Mouse (Mus musculus) heart, embryonic 14.5 days (tissue): Measurements from ENCODE around the gene Cyp2e1. TPM values are rescaled to one million over a fixed set of nuclear protein-coding genes. Genes with fewer than 3 reads are reported as not detected.

Experiments
- ATAC-seq: fragments of 200-750 bp; cut with Nextera tagmentation; 2 replicates; pipeline ENCODE4 v1.8.0; 2017; ENCODE audit warnings: low read depth, moderate TSS enrichment; ENCODE audit not compliant: insufficient number of reproducible peaks, insufficient read depth, low FRiP score
- H3K27ac ChIP-seq, 2 experiments: fragments of 200-500 bp in 1 of 2; fragments of 300-500 bp in 1 of 2; sonication (generic) in 1 of 2; replicated peaks in 1 of 2; 2 replicates each; pipeline ENCODE4 v1.5.1; 2012 to 2014; ENCODE audit warnings: low read depth in 2 of 2, low read length in 2 of 2, control low read depth in 1 of 2, mild to moderate bottlenecking in 1 of 2, mixed read lengths in 1 of 2; ENCODE audit not compliant: control insufficient read depth in 1 of 2, insufficient read depth in 1 of 2
- H3K27me3 ChIP-seq: fragments of 300-500 bp; sonication (generic); 2 replicates; pipeline ENCODE4 v1.6.1; 2014; ENCODE audit warnings: mild to moderate bottlenecking, low read length, control low read depth; ENCODE audit not compliant: control insufficient read depth, insufficient read depth
- H3K36me3 ChIP-seq: fragments of 300-500 bp; sonication (generic); 2 replicates; pipeline ENCODE4 v1.6.1; 2014; ENCODE audit warnings: mild to moderate bottlenecking, control low read depth, low read length, mixed read lengths; ENCODE audit not compliant: control insufficient read depth, insufficient read depth
- H3K4me1 ChIP-seq, 2 experiments: fragments of 200-500 bp in 1 of 2; fragments of 300-500 bp in 1 of 2; sonication (generic) in 1 of 2; 2 replicates each; pipeline ENCODE4 v1.6.1; 2012 to 2014; ENCODE audit warnings: low read length in 2 of 2, control low read depth in 1 of 2, mixed read lengths in 1 of 2; ENCODE audit not compliant: control insufficient read depth in 2 of 2, insufficient read depth in 2 of 2
- H3K4me2 ChIP-seq: fragments of 300-500 bp; sonication (generic); 2 replicates; pipeline ENCODE4 v1.6.1; 2014; ENCODE audit warnings: mild to moderate bottlenecking, low read length
- H3K4me3 ChIP-seq, 2 experiments: fragments of 200-500 bp in 1 of 2; fragments of 300-500 bp in 1 of 2; sonication (generic) in 1 of 2; 2 replicates each; pipeline ENCODE4 v1.5.1; 2012 to 2014; ENCODE audit warnings: low read length in 2 of 2, mild to moderate bottlenecking in 2 of 2, control low read depth in 1 of 2, low read depth in 1 of 2, moderate library complexity in 1 of 2; ENCODE audit not compliant: control insufficient read depth in 1 of 2, insufficient read depth in 1 of 2
- H3K9ac ChIP-seq: fragments of 300-500 bp; sonication (generic); 2 replicates; pipeline ENCODE4 v1.6.1; 2014; ENCODE audit warnings: mild to moderate bottlenecking, low read length
- H3K9me3 ChIP-seq: fragments of 300-500 bp; sonication (generic); 2 replicates; pipeline ENCODE4 v1.6.1; 2016; ENCODE audit warnings: low read length, control low read depth; ENCODE audit not compliant: control insufficient read depth
- WGBS: fragments of 180-500 bp; shearing (Covaris S2); extraction: QIAGEN DNeasy Blood & Tissue Kit; methylation state at CpG from one replicate; pipeline ENCODE4 v1.1.7; 2014; 5-methylcytosine and 5-hydroxymethylcytosine counted together
- polyA plus RNA-seq: library from polyadenylated mRNA; unstranded; fragments of >200 nt; fragmentation: Nextera tagmentation; extraction: Ambion mirVana; gene quantifications from 2 replicates; pipeline ENCODE4 v1.2.1, GENCODE M21; 2014

Cyp2e1 gene
- polyA plus RNA-seq, 1 experiment from 2014 or later: not detected

- no peak for ATAC-seq
These were observed 48.2 kb downstream of the Cyp2e1 start for GRCm38 (mm10) chr7:140811714-140812113.

GRCm38 (mm10) chr7:140812850-140813249, 49.3 kb downstream of the Cyp2e1 start:
- H3K9me3 ChIP-seq: no peaks in the 10 kb centered on the region
- H3K4me3 ChIP-seq: no peak overlapping the region
- H3K36me3 ChIP-seq: no peaks in the 10 kb centered on the region
- no peak overlapping the region for H3K4me2 ChIP-seq
- H3K4me1 ChIP-seq: no peaks in the 10 kb centered on the region
- no peak overlapping the region for H3K9ac ChIP-seq
- H3K27ac ChIP-seq: no peak overlapping the region
- no peak for ATAC-seq
- H3K27me3 ChIP-seq: no peaks in the 10 kb centered on the region
- WGBS: 83% methylated on average over 12 of the region's 12 CpGs

More at GRCm38 (mm10) chr7:140811714-140812113, 48.2 kb downstream of the Cyp2e1 start:
- Histone ChIP-seq H3K4me3 (no peak overlapping the region), H3K27ac (no peak overlapping the region), H3K4me1 (no peaks in the 10 kb centered on the region), H3K9ac (no peak overlapping the region), H3K36me3 (no peaks in the 10 kb centered on the region), H3K27me3 (no peaks in the 10 kb centered on the region), H3K4me2 (no peak overlapping the region), H3K9me3 (no peaks in the 10 kb centered on the region)
- 83% methylated on average over 13 of the region's 13 CpGs for WGBS

GRCm38 (mm10) chr7:140820173-140820572, 56.6 kb downstream of the Cyp2e1 start:
- Histone ChIP-seq H3K9ac (no peak overlapping the region), H3K27ac (no peak overlapping the region), H3K4me2 (no peak overlapping the region), H3K9me3 (no peaks in the 10 kb centered on the region), H3K4me3 (no peak overlapping the region), H3K27me3 (no peaks in the 10 kb centered on the region), H3K36me3 (no peaks in the 10 kb centered on the region), H3K4me1 (peaks cover 0 to 6% of the 10 kb centered on the region in 2 experiments; a peak in 1 of 4 replicates)
- WGBS: 63% methylated on average over 4 of the region's 4 CpGs
- ATAC-seq: no peak

- Histone ChIP-seq H3K27me3 (no peaks in the 10 kb centered on the region), H3K27ac (no peak overlapping the region), H3K9me3 (no peaks in the 10 kb centered on the region), H3K4me2 (peak overlapping the region; percentile 77), H3K9ac (peak overlapping the region; percentile 64; the same call in 1 of the 2 replicates), H3K36me3 (no peaks in the 10 kb centered on the region), H3K4me3 (peak overlapping the region; percentile 48 to 53; a peak in 3 of 4 replicates), H3K4me1 (peaks cover 0 to 6% of the 10 kb centered on the region in 2 experiments; a peak in 1 of 4 replicates)
- 51% methylated on average over 5 of the region's 5 CpGs for WGBS
- no peak for ATAC-seq
These were observed 57.7 kb downstream of the Cyp2e1 start for GRCm38 (mm10) chr7:140821305-140821652.

- Histone ChIP-seq H3K9me3 (no peaks in the 10 kb centered on the region), H3K4me2 (peak within 1 kb of the TSS; percentile 77), H3K9ac (peak within 1 kb of the TSS; percentile 64), H3K4me3 (peak within 1 kb of the TSS; percentile 48 to 53), H3K36me3 (no peaks in the 10 kb centered on the region), H3K27ac (no peak within 1 kb of the TSS), H3K27me3 (no peaks in the 10 kb centered on the region), H3K4me1 (peaks cover 0 to 6% of the 10 kb centered on the region in 2 experiments; a peak in 1 of 4 replicates)
- WGBS: 2% methylated on average over 21 of the region's 21 CpGs
- 0 out of 2 replicates have a peak, but pooled peaks have one; percentile 26 for ATAC-seq
These were observed 58.3 kb downstream of the Cyp2e1 start, which contains the start of gene Zfp941 for GRCm38 (mm10) chr7:140821653-140822329. Zfp941 (minus strand) TSS chr7:140822178.

GRCm38 (mm10) chr7:140822731-140823130, 59.2 kb downstream of the Cyp2e1 start:
- ATAC-seq: no peak
- Histone ChIP-seq H3K27ac (no peak overlapping the region), H3K4me1 (peaks cover 0 to 6% of the 10 kb centered on the region in 2 experiments; a peak in 1 of 4 replicates), H3K4me2 (no peak overlapping the region), H3K27me3 (no peaks in the 10 kb centered on the region), H3K36me3 (no peaks in the 10 kb centered on the region), H3K9ac (no peak overlapping the region), H3K9me3 (no peaks in the 10 kb centered on the region), H3K4me3 (no peak overlapping the region)
- WGBS: 85% methylated on average over 4 of the region's 4 CpGs
